Mouse (Mus musculus) neural tube, embryonic 14.5 days (tissue): ENCODE measurements around the gene Eddm3b. TPM values are rescaled to one million over a fixed set of nuclear protein-coding genes. Genes with fewer than 3 reads are reported as not detected.
"Not testable (repeated sequence)": the region's sequence is repeated elsewhere in the genome, so short reads cannot be mapped to it uniquely, and the experiment has no call there.

ENCODE experiments used
- ATAC-seq: fragments of 200-750 bp; cut with Nextera tagmentation; 2 replicates; pipeline ENCODE4 v1.8.0; 2017; ENCODE audit warnings: low read depth, mild to moderate bottlenecking, moderate TSS enrichment, moderate library complexity
- H3K27ac ChIP-seq: fragments of 300-500 bp; sonication (generic); 2 replicates; pipeline ENCODE4 v1.5.1; 2014; ENCODE audit warnings: low read depth, mild to moderate bottlenecking, control low read depth, low read length, moderate library complexity, mixed read lengths
- H3K27me3 ChIP-seq: fragments of 300-500 bp; sonication (generic); 2 replicates; pipeline ENCODE4 v1.6.1; 2014; ENCODE audit warnings: low read length; ENCODE audit not compliant: control insufficient read depth, insufficient read depth
- H3K36me3 ChIP-seq: fragments of 300-500 bp; sonication (generic); 2 replicates; pipeline ENCODE4 v1.6.1; 2014; ENCODE audit warnings: low read length, mixed read lengths; ENCODE audit not compliant: control insufficient read depth, insufficient read depth
- H3K4me1 ChIP-seq: fragments of 300-500 bp; sonication (generic); 2 replicates; pipeline ENCODE4 v1.6.1; 2014; ENCODE audit warnings: low read length; ENCODE audit not compliant: control insufficient read depth, insufficient read depth
- H3K4me2 ChIP-seq: fragments of 300-500 bp; sonication (generic); 2 replicates; pipeline ENCODE4 v1.6.1; 2014; ENCODE audit warnings: mild to moderate bottlenecking, low read depth, low read length, control low read depth
- H3K4me3 ChIP-seq: fragments of 300-500 bp; sonication (generic); 2 replicates; pipeline ENCODE4 v1.5.1; 2014; ENCODE audit warnings: low read depth, low read length, control low read depth, mixed read lengths
- H3K9ac ChIP-seq: fragments of 300-500 bp; sonication (generic); replicated peaks from 2 replicates; pipeline ENCODE4 v1.6.1; 2014; ENCODE audit warnings: low read depth, mild to moderate bottlenecking, control low read depth, low read length, mixed read lengths
- H3K9me3 ChIP-seq: fragments of 300-500 bp; sonication (generic); 2 replicates; pipeline ENCODE4 v1.6.1; 2016; ENCODE audit warnings: low read length; ENCODE audit not compliant: control insufficient read depth
- WGBS: fragments of 180-500 bp; shearing (Covaris S2); extraction: QIAGEN DNeasy Blood & Tissue Kit; methylation state at CpG from one replicate; pipeline ENCODE4 v1.1.7; 2014; 5-methylcytosine and 5-hydroxymethylcytosine counted together
- polyA plus RNA-seq: library from polyadenylated mRNA; unstranded; fragments of >200 nt; fragmentation: Nextera tagmentation; extraction: Ambion mirVana; gene quantifications from 2 replicates; pipeline ENCODE4 v1.2.1, GENCODE M21; 2014

Gene Eddm3b
- polyA plus RNA-seq, 1 experiment from 2014 or later, result not detected

DNA sequence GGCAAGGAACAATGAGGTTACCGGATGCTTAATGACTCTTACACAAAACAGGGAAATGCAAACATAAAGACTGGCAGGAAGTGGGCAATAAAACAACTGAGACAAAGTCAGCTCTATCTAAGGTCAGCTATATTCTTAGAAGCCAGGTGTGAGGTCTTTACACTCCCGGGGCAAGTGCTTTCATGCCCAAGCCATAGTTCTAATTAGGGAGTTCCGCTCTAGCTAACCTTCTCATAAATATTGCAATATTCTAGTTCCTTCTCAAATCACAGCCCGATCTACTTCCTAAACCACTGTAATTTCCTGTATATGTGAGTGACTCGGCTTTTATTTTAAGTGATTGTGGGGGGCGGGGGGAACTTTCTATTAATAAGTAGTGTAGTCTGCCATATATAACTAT lies 49.1 kb downstream of the Eddm3b start:
- ATAC-seq, H3K9me3 ChIP-seq, H3K4me3 ChIP-seq, H3K27ac ChIP-seq, H3K9ac ChIP-seq, H3K27me3 ChIP-seq, H3K36me3 ChIP-seq, H3K4me1 ChIP-seq, H3K4me2 ChIP-seq: not testable (repeated sequence)
- 80% methylated on average over 6 of the region's 6 CpGs for WGBS

DNA sequence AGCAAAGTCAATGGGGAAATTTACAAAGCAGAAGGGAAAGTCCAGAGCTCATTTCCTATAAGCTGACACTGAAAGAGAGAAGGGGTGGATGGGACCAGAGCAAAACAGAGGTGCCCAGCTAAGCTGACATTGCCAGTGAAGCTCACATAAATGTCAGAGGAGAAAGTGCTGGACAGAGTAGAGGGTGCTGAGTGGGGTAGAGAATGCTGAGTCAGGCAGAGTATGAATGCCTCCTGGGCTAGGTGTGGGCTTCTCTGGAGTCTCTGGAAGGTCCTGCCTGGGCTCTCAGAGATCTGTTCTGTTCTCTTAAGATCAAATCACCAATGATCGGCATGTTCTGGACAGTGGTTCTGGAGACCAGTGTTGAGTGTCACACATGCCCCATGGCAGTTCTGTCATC lies 51.2 kb downstream of the Eddm3b start:
- Histone ChIP-seq H3K27ac (no peak overlapping the region), H3K9ac (no peak overlapping the region), H3K4me1 (no peaks in the 10 kb centered on the region), H3K36me3 (no peaks in the 10 kb centered on the region), H3K4me3 (no peak overlapping the region), H3K9me3 (no peaks in the 10 kb centered on the region), H3K27me3 (no peaks in the 10 kb centered on the region), H3K4me2 (no peak overlapping the region)
- ATAC-seq, result no peak
- 100% methylated on average over 1 of the region's 1 CpGs for WGBS

DNA sequence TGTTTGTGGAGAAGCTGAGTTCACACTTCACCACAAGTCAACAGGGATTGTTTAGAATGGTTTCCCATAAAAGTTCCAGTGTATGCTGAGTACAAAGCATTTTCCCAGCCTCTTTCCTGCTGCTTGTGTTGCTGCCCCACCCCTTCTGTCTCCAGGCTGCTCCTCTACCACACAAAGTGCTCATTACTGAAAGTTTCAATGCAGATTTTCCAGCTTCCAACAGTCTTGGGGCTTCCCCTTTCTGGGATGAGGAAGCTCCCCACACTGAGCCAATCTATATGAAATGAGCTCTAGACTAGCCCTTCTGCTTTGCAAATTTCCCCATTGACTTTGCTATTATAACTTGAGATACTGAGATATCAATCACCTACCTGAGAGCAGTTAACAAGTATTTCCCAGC lies 51.8 kb downstream of the Eddm3b start:
- ATAC-seq, result no peak
- no peak overlapping the region for H3K4me2 ChIP-seq

More for the DNA sequence above, 51.8 kb downstream of the Eddm3b start:
- Histone ChIP-seq H3K36me3 (no peaks in the 10 kb centered on the region), H3K4me1 (no peaks in the 10 kb centered on the region), H3K9me3 (no peaks in the 10 kb centered on the region), H3K4me3 (no peak overlapping the region), H3K9ac (no peak overlapping the region), H3K27ac (no peak overlapping the region), H3K27me3 (no peaks in the 10 kb centered on the region)

Other genes with a start within 250 kb of the Eddm3b start
- 3.1 and 6.1 TPM in 2 replicates for gene Tep1, start 243.9 kb upstream of the Eddm3b start, polyA plus RNA-seq
- gene Klhl33, start 216.9 kb upstream of the Eddm3b start, polyA plus RNA-seq, result 1.8 and 2.5 TPM in 2 replicates
- gene Osgep, start 189.5 kb upstream of the Eddm3b start, polyA plus RNA-seq, result 110 TPM in 2 replicates
- 166 and 180 TPM in 2 replicates for gene Apex1, start 189.5 kb upstream of the Eddm3b start, polyA plus RNA-seq
- 68.4 and 98.6 TPM in 2 replicates for gene Pip4p1, start 183.6 kb upstream of the Eddm3b start, polyA plus RNA-seq
- gene Pnp, start 183.3 kb upstream of the Eddm3b start, polyA plus RNA-seq, result 15.4 and 22.8 TPM in 2 replicates
- not detected in 2 replicates for gene Gm49342, start 169.9 kb upstream of the Eddm3b start, polyA plus RNA-seq
- 0.46 and 0.51 TPM in 2 replicates for gene Pnp2, start 158.4 kb upstream of the Eddm3b start, polyA plus RNA-seq
- 0.17 TPM in 1 of 2 replicates, not detected in the other for gene Rnase10, start 106.7 kb upstream of the Eddm3b start, polyA plus RNA-seq
- not detected in 2 replicates for gene Rnase9, start 72.6 kb upstream of the Eddm3b start, polyA plus RNA-seq
- not detected in 2 replicates for gene Rnase11, start 64.3 kb upstream of the Eddm3b start, polyA plus RNA-seq
- not detected in 2 replicates for gene Rnase12, start 56.8 kb upstream of the Eddm3b start, polyA plus RNA-seq
- not detected in 2 replicates for gene Olfr750, start 40.0 kb upstream of the Eddm3b start, polyA plus RNA-seq
- gene Rnase4, start 23.3 kb upstream of the Eddm3b start, polyA plus RNA-seq, result 12.2 and 17.6 TPM in 2 replicates
- 2.7 and 2.9 TPM in 2 replicates for gene Ang, start 23.3 kb upstream of the Eddm3b start, polyA plus RNA-seq
- 0.50 TPM in 1 of 2 replicates, not detected in the other for gene Rnase6, start 9.5 kb downstream of the Eddm3b start, polyA plus RNA-seq
- gene Rnase1, start 32.4 kb downstream of the Eddm3b start, polyA plus RNA-seq, result 1.1 and 1.2 TPM in 2 replicates
- not detected in 2 replicates for gene Rnase2b, start 47.8 kb downstream of the Eddm3b start, polyA plus RNA-seq
- gene Ang2, start 84.7 kb downstream of the Eddm3b start, polyA plus RNA-seq, result not detected in 2 replicates
- not detected in 2 replicates for gene Ear14, start 89.0 kb downstream of the Eddm3b start, polyA plus RNA-seq
- not detected in 2 replicates for gene Rnase2a, start 141.7 kb downstream of the Eddm3b start, polyA plus RNA-seq
- not detected in 2 replicates for gene Gm7247, start 247.3 kb downstream of the Eddm3b start, polyA plus RNA-seq